Mouse (Mus musculus): Measurements from ENCODE around the gene Plekha8.

Gene Plekha8

DNA sequence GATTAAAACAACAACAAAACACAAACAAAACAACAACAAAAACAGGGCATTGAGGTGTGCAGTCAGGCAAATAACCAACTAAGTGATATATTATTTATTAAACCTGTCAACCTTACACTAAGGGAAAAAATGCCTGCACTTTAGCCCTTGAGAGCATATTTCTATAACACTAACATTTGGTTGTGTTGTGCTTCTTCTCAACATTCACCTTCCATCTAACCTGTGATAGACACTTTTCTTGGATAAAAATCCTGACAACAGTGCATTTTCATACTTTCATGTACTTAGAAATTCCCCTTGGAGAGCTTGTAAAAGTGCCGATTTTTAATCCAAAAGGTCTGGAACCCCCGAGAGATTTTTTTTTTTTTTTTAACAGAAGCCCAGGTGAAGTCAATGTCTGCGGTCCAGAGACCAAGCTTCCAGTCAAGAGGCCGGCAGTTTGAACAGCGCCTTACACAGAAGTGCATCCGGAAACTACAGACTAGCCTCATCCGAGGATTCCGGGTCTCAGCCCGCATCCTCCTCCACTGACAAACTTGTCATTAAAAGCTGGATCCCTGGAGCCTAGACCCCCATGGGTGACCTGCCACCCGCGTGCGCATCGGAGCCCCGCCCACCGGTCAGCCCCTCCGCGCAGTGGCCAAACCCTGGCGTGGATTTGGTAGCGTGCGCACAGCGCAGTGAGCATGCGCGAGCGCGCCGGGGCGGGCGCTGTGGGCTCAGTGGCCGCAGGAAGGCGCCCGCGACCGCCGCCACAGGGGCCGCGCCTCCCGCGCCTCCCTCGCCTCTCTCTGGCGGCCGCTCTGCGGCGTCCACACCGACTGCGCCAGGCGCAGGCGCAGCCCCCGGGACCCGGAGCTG, at the start of gene Plekha8:
TSS of gene Plekha8 (plus strand) at position 643 of the 861 bp plus-strand sequence.
- DNase-seq (ENCODE audit: low spot score in 2 of 2): peak; percentile 79 to 83

DNA sequence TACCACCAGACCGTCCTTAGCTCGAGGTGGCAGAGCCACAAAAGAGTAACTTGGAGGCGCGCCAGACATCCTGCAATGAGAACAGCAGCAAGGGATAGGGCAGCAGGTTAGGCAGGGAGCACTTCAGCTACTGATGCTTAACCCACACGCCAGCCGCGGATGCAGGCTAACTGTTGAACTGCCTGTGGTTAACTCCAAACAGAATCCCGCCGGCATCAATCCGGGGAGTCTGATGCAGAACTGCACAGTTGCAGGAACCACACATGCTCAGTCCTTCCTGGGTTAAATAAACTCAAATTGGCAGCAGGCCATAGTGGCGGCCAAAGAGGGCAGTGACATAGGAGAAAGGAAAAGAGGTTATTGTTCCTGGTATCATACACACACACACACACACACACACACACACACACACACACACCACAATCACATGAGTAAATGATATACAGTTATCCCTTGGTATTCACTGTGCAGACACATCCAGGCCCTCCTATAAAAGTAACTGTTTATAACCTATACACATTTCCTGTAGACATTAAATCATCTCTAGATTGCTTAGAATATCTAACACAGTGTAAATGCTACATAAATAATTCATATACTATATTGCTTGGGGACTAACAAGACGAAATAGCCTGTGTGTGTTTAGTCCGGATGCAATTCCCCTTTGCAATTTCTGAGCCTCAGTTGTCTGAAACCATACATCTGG, 46.4 kb upstream of the Plekha8 start:
- DNase-seq (ENCODE audit: low spot score in 2 of 2): no peak

DNA sequence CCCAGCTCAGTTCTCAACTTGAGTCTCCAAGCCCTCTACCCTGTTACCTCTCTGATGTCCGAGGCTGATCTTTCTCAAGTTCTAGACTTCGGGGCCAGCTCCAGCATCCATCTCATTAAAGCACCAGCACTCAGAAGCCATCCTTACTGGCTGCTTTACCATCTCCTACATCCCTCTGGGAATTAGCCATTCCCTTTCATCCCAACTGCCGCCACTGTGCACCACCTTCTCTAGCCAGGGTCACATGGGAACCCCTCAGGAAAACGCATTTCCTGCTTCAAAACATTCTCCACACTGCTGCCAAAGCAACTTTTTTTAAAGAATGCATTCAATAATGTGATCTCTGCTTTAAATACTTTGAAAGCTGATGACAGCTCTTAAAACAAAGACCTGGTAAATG, 45.6 kb upstream of the Plekha8 start:
- DNase-seq (ENCODE audit: low spot score in 2 of 2): no peak

DNA sequence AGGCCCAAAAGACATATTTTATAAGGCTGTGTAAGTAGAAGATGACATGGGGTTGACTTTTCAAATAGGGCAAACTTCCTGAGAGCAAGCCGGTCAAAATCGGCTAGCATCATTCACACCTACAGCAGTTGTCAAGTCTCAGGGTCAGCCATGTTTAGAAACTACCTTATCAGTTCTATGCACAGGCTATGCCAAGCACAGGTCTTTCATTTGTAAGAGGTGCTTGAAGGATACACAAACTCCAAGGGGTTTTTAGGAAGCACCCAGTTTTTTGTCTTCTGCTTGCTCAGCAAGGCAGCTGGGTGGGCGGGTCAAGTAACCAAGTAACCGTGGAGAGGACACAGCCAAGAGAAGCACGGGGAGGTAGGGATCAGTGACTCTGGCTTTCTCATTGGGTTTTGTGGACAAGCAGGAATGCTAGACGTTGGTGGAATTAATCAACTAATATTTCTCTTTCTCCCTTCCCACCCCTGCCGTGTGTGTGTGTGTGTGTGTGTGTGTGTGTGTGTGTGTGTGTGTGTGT, 44.0 kb upstream of the Plekha8 start:
- no peak for DNase-seq (ENCODE audit: low spot score in 2 of 2)

DNA sequence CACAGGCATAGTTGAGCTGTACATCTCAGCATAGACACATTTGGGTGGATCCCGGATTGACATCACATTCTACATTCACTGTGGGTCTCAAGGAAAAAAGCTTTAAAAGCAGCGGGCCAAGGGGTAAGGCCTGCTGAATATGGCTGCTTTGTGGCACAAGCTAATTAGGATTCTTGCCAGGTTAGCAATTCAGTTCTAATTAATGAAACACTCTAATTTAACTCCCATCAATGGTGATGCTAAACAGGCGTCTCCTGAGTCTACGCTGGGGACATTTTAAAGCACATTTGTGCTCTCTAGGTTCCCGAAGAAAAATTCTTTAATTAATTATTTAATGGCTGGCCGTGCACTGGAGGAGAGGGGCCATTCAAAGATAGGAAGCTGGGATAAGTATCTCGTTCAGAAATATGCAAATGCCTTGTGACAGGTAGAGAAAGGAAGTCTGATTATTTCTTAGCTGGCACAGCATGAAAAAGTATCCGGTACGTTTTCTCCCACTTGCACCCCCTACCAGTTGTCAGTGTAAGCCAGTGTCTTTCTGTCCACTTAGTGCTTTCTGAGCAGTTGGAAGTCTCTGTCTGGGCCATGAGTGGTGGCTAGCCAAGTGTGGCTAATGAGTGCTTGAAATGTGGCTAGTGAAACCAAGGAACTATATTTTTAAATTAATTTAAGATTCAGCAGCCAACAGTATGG, 42.0 kb upstream of the Plekha8 start:
- DNase-seq (ENCODE audit: low spot score in 2 of 2): no peak

DNA sequence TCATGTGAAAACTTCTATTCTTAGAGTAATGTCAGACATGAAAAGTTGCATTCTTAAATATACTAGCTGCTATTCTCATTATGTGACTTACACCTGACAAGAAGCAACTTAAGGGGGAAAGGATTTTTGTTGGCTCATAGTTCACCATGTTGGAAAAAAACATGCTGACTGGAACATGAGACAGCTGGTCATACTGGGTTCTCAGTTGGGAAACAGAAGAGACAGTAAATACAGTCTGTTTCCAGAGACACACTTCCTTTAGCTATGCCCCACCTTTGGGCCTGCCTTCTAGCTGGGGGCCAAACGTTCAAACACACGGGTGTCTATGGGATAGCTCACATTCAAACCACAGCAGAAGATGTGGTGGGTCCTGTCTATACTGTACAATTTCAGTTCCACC, 41.3 kb upstream of the Plekha8 start:
- no peak for DNase-seq (ENCODE audit: low spot score in 2 of 2)

DNA sequence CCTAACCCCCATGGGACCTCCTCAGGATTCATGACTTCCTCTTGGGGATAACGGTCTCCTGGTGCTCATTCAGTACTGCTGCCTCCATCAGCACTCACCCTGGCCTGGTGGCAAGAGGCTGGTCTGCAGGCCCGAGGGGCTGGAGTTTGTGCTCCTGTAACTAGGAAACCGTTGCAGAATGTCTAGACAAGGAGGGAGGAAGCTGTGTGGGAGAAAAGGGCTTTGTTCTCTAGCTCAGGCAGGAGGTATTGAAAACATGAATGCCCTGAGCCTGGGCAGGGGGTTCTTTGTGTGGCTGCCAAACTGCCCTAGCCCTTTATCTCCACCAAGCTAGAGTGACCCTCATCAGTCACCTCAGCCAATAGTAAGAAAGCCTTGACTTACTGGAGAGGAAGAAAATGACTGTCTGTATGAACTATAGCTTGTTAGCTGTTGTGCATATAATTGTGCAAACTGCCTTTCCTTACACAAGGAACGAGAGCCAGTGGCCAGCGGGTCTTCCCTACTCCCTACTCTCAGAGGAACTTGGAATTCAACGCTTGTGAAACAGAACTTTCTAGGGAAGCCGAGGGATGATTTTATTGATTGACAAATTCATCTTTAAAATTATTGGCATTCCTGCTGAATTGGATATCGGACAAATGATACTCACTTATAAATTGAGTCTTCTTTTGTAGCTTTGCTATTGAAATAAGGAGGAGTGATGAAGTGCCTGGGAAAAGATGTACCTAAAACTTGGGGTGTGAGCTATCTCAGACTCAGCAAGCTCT, 40.4 kb upstream of the Plekha8 start:
- DNase-seq (ENCODE audit: low spot score in 2 of 2): no peak

DNA sequence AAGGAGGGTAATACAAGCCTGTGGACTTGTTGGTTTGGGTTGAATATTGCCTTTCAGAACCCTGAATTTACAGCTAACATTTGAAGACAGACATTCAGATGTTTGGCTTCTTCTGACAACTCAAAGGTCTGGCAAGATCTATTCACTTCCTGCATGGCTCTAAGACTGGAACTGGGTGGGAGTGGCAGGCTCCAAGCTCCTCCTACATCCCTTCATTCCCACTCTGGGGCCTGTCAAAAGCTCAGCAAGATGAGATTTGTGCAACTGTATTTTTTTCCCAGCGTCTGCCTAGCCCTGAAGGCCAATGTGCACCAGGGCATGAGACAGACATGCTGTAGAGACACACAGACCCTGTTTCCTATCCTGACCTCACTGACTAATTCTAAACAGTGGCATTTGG, 39.1 kb upstream of the Plekha8 start:
- DNase-seq (ENCODE audit: low spot score in 2 of 2): no peak

DNA sequence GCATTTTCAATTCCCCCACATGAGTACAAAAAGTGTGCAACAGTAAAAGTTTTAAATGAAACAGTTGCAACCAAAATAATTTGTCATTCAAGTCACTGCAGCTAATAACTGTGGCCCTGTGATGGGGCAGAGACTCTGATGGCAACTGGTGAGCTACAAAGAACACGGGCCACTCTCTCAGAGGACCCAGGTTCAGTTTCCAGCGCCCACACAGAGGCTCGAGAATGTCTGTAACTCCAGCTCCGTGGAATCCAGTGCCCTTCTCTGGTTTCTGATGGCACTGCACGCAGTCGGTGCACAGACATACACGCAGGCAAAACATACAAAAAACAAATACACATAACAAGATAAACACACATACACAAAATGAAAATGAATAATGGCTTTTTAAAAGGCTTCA, 37.2 kb upstream of the Plekha8 start:
- no peak for DNase-seq (ENCODE audit: low spot score in 2 of 2)

DNA sequence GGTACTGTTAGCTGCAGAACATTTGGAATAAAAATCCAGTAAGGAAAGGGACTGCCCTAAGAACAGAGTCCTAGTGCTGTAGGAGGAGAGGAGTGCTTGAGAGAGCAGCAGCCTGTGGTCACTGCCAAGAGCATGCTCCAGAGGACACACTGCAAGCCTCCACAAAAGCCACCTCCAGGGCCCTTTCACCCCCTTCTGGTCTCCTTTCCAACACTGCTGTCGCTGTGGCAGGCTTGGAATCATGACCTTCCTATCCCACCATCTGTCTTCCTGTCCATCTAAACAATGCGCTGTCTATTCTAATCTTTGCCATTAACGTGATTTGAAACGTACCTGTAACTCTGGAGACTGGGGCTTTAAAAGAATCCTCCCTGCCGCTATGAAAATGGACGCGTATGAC, 36.4 kb upstream of the Plekha8 start:
- no peak for DNase-seq (ENCODE audit: low spot score in 2 of 2)

DNA sequence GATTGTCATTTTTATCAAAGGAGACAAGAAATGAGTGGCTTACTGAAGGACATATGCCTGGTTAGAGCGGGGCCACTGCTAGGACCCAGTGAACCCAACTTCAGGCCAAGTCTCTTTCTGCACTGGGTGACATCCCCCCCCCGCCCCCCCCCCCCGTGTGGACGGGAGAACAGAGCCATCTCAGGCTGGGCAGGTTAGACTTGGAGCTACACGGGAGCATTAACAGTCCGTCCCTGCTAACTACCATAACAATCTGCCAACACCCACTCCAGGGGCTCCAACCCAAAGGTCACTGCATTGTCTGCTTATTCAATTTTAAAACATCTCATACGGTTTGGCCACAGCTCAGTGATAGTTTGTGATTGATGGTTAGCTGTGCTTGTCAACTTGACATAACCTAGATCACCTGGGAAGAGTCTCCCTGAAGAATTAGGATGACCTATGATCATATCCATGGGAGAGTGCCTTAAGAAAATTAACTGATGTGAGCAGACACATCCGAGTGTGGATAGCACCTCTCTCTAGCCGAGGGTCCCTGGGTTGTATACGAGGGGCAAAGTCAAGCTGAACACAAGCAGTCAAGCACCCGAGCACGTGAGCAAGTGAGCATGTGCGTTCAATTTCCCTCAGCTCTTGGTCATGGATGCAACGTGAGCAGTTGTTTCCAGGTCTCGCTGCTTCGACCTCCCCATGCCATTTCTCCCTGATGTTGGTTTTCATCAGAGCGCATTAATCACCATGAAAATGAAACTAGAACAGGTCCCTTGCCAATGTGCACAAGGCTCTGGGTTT, 32.7 kb upstream of the Plekha8 start:
- no peak for DNase-seq (ENCODE audit: low spot score in 2 of 2)

DNA sequence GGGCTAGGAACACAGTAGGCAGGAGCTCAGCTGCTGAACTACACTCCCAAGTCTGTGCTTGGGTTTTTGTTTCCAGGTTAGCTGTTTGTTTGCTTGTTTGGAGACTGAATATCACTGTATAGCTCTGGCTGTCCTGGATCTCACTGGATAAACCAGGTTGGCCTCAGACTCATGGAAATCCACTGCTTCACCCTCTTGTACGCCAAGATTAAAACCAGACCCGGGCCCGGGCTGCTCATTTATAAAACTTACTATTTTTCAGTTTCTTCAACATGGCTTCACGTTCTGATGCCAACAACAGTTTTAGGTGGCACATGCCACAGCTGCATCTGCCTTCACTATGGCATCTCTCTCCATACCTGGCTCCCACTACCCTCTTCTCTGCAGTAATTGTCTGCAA, 31.4 kb upstream of the Plekha8 start:
- no peak for DNase-seq (ENCODE audit: low spot score in 2 of 2)

DNA sequence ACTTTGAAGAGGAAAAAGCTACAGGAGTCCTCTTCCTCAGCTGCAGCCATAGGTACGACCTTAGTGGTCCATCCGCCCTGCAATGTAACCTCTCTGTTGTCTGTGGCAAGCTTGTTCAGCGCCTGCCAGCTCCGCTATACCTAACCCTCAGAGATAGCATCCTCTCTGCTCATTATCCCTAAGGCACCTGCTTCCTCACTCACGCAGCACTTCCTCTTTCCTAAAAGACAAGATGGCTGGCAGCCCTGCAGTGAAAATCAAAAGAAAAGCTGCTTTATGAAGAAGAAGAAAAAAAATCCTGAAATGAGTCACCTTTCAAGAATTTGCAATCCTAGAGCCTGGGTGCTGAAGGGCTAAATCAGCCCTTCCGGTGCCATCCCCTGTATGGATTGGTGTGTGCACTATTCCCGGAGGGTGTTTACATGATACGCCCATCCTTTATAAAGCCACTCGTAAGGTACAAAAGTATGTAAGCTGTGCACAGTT, 30.4 kb upstream of the Plekha8 start:
- no peak for DNase-seq (ENCODE audit: low spot score in 2 of 2)

DNA sequence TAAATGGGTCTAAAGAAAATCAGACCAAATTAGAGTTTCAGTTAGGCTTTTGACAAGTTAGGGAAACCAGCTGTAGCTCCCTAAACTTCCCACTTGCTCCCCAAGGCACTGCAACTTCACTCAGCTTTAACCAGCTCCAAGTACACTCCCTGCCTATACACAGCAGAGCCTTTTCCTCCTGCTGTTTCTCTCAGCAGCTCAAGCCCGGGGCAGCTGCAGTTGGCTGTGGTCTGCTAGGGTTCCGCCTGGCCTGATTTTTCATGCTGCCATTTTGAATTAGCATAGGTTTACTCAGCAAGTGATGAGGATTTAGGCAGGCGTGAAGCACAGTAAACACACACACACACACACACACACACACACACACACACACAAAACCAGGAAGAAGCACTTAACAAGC, 29.9 kb upstream of the Plekha8 start:
- no peak for DNase-seq (ENCODE audit: low spot score in 2 of 2)

DNA sequence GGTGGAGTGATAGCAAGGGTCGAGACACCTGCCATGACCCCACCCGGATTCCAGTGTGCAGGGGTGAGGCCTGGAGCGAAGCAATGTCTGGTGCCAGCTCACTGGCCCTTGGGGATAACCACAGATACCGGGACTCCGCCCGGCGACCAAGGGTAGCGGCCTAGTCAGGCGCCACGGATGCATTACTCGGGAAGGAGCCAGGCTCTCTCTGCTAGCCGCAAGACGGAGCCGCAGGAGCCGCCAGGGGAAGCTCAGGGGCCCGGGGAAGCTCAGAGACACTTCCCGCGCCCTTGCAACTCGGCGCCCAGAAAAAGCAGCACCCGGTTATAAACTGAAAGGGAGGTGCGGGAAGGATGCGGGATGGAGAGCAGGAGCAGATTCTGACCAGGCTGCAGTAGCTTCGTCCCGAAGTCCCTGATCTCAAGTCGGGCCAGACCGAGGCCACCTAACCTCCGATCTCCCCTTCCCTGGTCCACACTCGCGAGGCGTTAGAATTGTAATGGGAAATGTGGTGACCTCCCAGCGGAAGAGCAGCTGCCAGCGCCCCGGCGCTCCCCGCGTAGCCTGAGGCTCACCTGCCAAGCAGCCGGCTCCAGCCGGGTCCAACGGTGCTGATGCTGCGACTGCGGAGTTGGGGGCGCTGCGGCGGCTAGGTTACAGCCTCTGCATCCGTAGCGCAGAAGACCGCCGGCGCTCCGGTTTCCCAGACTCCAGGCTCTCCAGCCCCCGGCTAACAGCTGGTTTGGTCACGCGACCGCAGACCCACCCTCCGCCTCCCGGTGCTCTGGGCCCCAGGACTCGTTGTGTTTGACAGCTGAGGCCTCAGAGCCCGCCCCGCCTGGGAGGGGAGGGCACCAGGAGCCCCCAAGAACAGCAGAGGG, 29.0 kb upstream of the Plekha8 start, which contains the start of gene Scrn1:
TSS of gene Scrn1 (minus strand) at position 825 of the 881 bp plus-strand sequence.
- DNase-seq (ENCODE audit: low spot score in 2 of 2): peak; percentile 71 to 74

DNA sequence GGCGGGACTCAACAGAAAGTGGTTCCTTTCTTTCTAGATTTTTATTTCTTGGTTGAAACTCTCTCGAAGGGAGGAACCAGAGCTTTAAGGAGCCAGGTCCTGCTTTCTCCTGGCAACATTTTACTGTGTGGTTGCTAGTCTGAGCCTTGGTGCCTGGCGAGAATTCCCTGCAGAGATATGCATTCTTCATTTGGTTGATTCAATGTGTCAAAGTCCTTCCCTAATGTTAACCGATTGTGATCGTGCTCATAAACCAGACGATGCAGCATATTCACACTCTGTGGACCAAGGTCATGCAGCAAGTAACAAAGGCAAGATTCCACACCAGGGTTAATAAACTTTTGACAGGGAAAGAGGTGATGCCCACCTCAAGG, 28.4 kb upstream of the Plekha8 start:
- DNase-seq (ENCODE audit: low spot score in 2 of 2): no peak

DNA sequence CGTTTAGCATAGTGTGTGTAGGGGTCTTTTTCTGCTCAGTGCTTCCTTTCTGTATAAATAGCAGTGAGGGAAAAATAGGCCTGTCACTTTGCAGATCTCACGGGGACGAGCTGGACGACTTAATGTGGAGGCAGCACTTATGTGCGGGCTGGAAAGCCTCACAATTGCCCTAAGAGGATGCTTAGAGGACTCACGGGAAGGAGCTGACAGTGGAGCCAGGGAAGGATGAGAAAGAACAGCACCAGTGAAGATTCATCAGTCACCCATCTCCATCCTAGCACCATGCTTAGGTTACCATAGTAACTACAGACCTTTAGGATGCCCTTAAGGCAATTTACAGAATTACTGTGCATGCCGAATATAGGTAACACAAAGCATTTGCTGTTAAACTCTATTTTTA, 25.1 kb upstream of the Plekha8 start:
- DNase-seq (ENCODE audit: low spot score in 2 of 2): no peak

DNA sequence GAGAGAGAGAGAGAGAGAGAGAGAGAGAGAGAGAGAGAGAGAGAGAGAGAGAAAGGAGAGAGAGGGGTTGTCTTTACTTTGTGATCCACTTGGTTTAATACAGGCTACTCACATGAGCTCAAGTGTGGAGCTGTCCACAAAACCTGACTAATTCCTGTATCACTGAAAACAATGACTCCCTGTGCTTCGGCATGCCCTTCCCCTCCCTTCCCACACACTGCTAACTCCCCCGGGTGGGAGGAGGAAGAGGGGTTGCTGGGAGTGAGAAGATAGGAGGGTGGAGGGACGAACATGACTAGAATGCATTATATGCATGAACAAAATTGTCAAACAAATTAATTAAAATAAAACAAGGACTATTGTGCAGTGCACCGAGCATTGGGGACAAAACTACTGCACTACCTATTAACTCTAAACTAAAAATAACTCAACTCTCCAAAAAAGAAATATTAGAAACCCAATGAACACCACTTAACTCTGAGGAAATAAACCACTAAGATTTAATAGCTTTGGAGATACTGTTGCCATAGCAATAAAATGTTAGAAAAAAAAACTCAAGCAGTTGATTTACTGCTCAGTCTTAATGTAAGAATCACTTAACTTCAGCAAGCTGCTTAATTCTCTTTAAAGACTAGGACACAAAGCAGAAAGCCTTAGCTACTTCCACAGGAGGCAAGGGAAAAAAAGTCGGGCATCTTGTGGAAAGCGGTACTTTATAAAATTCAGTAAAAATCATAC, 21.5 kb upstream of the Plekha8 start:
- no peak for DNase-seq (ENCODE audit: low spot score in 2 of 2)

DNA sequence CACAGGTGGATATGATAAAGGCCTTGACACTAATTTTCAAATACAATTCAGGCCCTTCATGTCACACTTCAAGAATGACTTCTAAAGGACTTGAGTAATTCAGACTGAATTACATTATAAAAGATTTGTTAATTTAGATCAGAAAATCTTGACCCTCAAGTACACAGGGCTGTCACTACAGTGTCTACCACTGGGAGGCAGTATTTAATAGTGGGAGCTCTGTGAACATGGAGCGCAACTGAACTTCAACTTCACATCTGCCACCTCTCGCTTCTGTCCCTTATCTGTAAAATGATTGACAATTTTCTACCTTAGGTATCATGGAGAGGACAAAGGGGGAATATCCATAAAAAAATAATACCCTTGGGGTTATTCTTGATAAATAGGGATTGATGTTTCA, 8.7 kb upstream of the Plekha8 start:
- no peak for DNase-seq (ENCODE audit: low spot score in 2 of 2)
